Mouse (Mus musculus) right cerebral cortex, postnatal 10 days (tissue): ENCODE measurements around the gene Aoah.
A peak's percentile ranks its signal among the peaks of the same experiment; 100 is the strongest.

Source experiments
- DNase-seq, 2 experiments: peaks; one replicate each; pipeline ENCODE4 v3.0.0; 2021; ENCODE audit warnings: low spot score in 2 of 2

The Aoah gene

DNA sequence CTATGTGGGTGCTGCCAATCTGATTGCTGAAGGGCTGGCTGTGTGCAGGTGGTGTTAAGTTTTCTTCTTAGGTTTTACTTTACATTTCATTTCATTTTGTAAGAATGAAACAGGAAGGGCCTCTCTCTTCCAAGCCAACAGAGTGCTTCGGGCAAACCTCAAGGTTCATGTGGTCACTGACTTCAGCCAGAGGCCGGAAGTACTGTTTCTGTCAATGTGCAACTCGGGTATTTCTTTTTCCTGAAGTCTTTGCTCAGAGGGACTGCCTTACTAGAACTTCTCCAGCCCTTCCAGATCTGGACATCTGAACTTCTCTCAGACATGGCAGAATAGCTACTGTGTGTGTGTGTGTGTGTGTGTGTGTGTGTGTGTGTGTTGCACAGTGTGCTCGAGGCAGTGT is at the start of gene Aoah:
Aoah (plus strand) TSS at position 213 of the 400 bp plus-strand sequence.
- no peak for DNase-seq

DNA sequence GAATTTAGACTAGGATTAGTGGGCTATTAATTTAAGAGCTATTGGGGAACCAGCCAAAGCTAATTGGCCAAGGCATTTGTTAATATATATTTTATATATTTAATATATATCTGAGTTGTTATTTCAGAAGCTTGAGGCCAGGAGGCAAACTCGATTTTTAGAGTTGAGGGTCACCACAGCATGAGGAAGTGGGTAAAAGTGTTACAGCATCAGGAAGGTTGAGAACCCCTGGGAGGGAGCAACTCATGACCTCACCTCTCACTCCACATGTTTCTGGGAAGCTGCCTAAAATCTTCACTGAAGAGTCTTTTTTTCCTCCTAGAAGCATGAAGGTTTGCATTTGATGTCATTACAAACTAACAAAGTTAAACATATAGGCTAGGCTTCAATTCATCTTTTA is 39.1 kb upstream of the Aoah start:
- DNase-seq, result no peak

DNA sequence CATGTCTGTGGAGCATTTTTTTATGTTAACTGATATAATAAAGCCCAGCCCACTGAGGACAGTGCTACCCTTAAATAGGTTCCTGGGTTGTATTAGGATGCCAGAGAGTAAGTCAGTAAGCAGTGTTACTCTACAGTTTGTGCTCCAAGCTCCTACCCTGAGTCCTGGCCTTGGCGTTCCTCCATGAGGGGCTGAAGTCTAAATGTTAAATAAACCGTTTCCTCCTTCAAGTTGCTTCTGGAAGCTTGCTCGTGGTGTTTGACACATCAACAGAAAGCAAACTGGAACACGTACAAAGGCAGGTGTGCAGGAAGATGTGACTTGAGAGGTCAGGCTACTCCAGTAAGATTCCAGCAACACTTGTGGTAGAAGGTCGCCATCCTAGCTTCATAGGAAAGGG is 10.3 kb upstream of the Aoah start:
- DNase-seq, result no peak

DNA sequence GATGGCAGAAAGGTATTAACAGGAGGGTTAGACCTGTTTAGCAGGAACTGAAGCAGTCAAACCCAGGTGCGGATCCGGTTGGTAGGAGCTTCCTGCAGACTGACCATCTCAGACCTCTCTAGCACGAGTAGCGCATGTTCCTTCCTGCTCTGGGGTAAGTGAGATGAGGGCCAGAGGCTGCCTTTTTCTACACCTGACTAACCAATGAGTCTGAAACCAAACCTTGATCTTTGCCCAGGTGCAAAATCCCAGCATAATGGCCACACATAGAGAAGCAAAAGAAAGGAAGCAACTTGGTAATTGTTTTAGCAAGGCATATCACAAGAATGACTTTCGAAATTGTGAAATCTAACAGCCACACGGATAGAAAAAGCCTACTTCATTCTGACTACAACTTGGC is 9.9 kb upstream of the Aoah start:
- DNase-seq, result no peak

DNA sequence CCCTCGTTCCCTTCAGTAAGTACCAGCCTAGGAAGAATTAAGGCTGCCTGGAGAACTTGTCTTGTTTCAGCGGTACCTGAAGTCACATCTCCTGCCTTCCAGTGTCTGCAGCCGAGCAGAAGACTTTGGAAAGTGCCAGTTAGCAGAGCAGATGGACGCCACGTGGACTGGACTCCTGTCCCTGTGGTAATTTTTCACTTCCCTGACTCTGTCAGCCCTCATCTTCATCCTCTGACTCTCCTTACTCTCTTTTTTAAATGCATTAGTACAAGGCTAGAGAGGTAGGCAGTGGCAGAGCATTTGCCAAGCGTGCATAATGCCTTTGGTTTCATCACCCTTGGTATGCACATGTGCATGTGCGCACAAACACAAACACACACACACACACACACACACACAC is 8.0 kb upstream of the Aoah start:
- DNase-seq, result no peak

DNA sequence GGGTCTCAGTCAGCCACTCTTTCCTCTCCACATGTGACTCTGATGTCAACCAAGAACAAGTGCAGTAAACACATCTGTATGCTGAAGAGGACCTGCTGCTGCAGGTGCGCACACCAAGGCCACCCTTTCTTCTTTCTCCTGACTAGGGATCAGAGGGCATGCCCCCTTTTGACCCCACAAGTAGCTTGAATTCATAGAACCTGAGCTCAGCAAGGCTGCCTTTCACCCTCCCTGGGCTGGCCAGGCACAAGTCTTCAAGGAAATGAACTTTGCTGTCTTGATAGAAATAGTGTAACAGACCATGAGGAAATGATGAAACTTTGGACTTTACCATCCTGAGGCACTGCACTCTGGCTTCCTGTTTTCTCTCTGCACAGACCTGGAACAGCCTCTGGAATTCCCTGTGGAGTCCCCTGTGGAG is 7.1 kb upstream of the Aoah start:
- DNase-seq, result no peak

DNA sequence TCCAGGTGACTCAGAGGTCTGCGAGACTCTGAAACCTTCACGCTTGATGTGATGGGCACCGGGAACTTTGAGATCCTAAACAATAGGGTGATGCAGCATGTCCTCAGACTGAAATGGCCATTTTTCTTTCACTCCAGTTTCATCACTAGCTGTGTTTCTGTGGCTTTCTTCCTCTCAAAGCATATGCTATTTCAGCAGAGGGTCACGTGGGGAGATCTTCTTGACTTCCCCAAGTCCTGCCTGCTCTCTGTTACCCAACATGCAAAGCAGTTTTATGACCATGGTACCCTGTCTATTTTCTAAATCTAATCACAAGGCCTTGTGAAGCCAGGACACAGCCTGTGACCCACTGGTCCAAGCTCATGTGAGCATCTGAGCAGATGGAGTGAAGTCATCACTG is 6.0 kb upstream of the Aoah start:
- DNase-seq, result no peak

DNA sequence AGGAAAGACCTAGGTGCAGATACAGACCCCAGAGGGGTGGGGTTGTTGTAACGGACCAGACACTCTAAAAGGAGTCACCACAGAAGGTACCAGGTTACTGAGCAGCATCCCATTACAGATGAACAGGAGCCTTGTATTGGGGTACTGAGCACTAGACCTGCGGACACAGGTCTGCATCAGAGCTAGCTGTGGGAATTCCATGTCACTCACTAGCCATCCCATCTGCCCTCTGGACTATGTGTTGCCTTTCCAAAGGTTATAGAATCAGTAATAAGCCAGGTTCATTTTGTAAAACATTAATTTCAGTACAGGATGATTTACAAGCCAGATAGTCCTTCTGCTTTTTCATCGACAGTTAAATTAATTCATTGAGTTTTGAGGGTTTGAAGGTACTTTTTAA is 2.7 kb downstream of the Aoah start:
- DNase-seq, result no peak

DNA sequence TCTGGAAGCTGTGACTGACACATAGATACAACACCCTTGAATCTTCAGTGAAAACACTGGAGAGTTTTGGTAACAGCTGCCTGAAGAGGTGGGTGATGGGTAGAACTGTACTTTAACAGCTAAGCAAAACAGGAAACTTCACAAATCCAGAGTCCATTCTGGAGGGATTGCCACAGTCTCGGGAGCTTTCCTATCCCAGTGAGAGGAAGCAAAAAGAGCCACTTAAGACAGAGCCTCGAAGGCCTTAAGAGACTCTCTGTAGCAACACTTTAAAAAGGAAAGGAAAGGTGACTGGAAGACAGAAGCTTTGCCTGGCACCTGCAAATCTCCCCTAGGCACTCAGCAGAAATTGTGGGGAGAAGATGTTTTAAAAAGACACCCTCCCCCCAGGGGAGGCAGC is 4.6 kb downstream of the Aoah start:
- no peak for DNase-seq

DNA sequence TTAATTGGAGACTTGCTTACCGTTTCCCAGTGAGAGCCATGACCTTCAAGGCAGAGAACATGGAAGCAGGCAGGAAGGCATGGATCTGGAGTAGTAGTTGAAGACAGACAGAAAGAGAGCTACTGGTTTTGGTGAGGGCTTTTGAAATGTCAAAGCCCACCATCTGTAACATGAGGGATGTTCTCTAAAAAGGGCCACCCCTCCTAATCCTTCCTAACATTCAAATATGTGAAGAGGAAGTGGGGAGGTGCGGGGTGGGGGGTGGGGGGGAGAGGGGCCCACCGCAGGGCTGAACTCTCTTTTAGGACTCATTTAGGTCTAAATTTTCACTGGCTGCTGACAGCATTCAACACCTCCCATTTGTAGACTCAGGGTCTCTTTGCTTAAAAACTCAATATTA is 5.9 kb downstream of the Aoah start:
- DNase-seq, result no peak

DNA sequence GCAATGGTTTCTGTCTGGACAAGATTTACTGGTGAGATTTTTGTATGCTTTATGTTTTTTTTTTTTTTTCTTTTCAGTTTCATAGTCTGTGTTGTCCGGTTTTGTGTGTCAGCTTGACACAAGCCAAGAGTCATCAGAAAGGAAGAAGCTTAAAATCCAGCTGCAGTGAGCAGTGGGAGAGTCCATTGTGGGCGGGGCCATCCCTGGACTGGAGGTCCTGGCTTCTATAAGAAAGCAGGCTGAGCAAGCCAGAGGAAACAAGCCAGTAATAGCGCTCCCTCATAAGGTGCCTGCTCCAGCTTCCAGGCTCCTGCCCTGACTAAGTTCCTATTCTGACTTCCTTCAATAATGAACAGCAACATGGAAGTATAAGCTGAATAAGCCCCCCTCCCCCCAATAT is 6.7 kb downstream of the Aoah start:
- DNase-seq, result no peak

DNA sequence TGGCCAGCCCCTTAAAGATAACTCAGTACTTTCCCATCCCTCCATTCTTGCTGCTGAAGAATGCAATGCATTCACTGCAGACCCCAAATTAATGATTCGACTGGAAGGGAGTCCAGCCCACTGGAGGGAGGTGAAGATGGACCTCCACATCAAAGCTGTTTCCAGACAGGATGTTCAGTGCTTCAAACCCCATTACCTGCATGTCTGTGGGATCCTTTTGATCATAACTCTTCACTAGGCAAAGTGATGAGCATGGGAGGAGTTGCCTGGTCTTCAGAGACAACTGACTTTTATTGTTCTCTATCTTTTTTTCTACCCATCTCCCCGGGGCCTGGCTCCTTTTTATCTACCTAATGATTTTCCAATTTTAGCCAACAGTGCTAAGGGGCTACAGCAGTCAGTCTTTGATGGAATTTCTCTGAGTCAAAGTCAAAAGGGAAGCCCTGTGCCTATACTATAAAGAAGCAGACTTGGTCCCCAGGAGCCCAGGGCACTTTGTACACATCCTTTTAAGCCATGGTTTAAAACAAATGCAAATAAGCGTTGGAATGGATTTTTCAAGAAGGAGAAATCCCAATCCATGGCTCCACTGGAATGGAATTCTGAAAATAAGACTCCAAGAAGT is 18.0 kb downstream of the Aoah start:
- DNase-seq, result no peak

DNA sequence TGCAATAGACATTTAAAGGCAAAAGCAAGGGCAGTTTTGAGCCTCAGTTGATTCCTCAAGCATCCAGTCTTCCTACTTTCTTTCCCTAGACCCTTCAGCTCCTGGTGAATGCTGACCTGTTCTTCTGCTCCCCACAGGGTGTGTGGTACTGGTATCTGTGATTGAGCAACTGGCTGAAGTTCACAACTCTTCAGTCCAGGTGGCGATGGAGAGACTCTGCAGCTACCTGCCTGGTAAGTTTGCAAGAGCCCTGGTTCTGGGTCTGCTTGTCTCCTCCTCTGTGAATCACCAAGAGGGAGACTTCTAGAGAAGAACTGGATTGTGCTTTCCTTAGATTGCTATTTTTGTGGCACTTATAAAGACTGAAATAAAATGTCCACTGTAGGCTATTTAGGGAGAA is 22.5 kb downstream of the Aoah start:
- DNase-seq, result no peak

DNA sequence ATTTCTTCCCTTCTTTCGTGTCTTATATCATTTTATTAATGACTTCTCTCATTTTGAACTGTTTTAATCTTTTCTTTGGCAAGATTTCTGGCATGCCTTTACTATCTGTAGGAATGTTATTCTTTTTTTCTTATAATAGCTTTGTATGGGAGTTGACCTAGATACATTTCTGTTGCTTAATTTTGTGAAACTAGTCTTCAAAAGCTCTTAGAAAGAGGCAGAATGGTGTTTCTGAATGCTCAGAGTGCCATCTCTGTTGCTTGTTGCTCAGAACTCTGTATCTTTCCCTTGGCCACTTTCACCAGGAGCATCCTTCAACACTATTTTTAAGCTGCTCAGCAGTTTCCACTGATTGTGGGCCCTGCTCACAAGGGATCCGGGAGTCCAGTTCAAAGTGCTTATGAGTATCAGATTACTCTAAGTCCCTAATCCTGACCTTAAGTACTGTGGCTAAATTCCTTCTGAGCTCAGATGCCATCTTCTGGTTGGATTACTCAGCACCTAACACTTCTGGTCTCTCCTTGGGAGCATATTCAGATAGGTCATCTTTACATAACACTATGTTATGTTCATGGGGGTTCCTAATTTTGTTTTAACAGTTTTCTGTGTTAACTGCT is 26.9 kb downstream of the Aoah start:
- DNase-seq, result no peak

DNA sequence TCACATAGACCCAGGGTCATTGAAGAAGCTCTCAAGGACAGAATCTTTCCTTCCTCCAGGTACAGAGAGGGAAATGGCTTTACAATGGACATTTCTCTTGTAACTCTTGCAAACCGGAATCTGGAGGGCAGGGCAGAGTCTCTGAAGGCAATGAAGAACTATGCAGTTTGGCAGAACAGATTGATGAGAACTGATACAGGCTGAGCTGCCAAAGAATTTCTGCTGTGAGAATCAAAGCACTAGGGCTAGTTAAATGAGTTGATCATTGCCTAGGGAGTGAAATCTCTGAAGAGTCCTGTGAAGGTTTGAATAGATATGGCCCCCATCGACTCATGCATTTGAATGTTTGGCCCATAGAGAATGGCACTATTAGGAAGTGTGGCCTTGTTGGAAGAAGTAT is 34.8 kb downstream of the Aoah start:
- no peak for DNase-seq

DNA sequence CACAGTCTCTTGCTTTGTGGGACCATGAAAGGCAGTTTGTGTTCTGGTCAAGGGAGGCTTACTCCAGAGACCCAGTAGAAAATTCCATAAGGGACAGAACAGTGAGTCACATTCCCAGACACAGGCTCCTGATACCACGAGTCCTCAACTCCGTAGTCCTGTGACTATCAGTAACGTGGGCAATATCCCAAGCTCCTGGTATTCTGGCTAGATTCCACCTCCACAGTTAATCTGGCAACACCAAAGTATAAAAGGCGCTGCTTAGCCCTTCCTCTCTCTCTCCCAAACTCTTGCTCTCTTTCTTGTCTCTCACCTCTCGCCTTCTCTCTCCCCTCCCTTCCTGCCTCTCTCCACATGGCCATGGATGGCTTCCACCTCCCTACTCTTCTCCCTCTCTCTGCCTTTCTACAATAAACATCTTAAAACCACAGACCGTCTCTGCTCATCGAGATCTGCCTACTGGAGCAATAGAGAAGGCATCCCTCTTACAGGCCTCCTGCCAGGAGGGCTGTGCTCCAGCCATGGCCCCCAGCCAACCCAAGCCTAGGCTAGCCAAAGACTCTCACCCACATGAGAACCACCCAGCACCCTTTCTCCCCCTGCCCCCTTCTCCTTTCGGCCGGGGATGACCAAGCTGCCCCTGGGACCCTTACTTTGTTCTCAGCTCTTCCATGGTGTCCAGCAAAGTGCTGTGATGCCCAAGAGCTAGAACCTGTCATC is 35.4 kb downstream of the Aoah start:
- DNase-seq, result no peak

DNA sequence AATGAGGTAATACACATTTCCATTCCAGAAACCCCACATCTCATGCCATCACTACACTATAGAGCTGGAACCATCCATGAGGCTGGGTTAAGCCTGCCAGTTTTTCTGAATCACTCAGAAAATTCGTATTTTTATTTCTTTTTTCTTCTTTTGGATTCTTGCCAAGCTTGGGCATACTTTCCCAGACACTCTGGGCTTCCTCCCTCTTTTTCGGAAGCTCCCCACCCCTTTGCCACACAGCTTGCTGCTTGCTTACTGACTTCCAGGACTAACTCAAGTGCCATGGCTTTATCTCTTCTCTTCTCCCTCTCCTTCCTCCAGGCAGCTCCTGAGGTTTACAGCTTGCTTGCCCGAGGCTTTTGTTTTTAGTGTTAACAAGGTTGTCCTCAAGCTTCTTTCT is 62.0 kb downstream of the Aoah start:
- DNase-seq, result peak; percentile 24 to 26

DNA sequence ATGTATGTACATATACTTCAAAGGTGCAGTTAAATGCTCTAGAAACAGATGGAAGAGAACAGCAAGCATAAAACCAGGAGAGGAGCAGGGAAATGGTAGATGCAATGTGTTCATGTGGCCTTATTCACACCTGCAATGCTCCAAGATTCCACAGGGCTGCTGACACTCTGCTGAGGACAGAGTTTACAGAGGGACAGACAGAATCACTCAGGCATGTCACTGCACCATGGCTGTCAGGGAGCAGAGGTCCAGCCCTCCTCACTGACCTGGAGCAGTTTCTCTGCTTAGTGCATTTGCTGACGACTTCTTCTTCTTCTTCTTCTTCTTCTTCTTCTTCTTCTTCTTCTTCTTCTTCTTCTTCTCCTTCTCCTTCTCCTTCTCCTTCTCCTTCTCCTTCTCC is 105.5 kb downstream of the Aoah start:
- no peak for DNase-seq

DNA sequence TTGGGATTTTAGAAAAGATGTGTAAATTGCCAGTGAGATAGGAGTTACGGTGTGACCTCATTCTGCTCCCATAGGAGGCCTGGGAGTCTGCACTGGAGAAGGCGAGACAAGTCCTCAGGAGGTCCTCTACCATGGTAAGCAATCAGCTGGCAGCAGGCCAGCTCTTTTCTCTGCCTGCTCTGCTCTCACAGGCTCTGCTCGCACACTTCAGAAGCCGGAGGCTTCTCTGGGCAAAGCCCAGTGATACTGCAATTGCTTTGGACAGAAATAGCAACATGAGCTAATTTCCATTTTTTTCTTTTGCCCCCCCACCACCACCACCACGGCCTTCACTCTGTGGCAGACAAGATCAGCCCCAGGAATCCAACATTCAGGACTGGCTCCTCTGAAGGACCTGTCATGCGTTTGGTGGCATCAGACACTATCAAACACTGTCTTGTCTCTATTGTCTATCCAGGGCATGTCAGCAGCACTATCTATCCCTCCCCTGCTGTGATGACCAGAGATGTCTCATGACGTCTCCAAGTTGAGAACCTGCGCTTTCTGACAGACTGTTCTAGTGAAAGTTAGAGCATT is 106.6 kb downstream of the Aoah start:
- DNase-seq, result peak; percentile 50 to 56

DNA sequence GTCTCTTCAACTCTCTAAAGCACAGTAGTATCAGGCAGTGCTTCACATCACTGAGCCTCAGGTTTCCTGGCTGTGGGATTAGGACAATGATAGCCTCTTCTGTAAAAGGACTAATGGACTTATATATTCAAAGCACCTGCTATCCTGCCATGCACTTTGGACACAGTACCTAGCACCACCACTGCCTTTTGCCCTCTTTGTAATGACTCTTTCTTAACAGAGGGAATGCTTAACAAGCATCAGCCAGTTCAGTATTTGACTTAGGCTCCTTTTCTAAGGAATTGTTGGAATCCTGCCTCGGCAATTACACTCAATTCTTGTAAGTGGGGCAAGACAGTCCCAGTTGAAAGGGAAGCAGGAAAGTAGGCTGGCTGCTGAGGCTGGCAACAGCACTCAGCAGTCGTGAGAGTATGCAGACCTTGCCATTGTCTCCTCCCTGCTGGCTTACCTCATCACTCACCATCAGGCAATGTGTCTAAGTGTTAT is 107.1 kb downstream of the Aoah start:
- no peak for DNase-seq

DNA sequence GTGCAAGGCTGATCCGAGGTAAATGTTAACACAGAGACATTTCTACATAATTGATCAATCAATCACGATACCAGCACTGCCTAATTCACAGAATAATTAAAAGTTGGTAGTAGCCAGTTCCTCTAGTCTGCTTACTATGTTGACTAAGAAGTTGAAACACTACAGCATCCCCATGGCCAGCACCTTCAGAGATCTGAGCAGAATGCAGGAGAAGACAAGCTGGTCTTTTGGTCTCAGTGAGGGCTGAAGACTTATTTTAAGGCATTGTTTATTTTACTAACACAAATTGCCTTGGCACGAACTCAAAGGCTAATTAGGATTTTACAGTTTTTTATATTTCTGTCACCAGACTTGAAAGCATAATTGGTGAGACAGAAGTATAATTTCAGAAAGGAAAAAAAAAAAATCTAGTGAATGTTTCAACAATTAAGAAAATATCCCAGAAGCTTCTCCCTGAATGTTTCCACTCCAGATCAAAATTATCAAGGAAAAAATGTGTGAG is 107.8 kb downstream of the Aoah start:
- no peak for DNase-seq

DNA sequence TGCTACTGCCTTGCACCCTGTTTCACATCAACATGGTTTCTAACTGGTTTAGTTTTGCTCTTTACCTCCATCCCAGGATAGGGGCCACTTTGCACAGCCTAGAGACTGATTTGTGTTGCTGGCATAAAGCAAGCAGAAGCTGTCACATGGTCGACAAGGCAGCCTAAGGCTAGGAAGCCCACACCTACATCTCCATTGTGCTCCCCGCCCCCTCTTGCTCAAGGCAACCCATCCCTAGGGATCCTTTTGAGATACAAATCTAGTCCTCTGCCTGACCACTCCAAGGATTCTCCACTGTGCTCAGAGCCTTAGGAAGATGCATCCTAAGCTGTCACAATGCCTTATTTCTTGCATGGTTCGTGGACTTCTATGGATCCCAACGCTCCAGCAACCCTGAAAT is 110.2 kb downstream of the Aoah start:
- no peak for DNase-seq

DNA sequence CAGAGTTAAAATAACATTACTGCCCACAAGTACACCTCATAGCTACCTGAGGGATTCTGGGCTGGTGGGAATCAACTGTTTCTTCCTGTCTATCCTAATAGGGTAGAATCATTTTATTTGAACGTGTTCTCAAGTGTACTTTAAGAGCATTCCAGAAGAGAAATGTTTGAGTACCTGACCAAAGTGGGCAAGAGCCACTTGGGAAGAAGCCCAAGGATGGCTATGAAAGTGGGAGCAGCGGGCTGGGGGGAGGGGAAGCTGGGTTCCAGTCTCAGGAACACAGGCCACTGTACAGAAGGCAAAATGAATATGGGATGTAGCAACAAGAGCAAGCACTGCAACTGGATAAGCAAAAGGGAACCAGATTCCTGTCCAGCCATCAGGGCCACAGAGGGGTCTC is 111.3 kb downstream of the Aoah start:
- no peak for DNase-seq
